Mouse (Mus musculus) midbrain, embryonic 14.5 days (tissue): ENCODE results near the gene Cramp1l. TPM values are rescaled to one million over a fixed set of nuclear protein-coding genes. Genes with fewer than 3 reads are reported as not detected.

Experiments used
- ATAC-seq: fragments of 200-750 bp; cut with Nextera tagmentation; 2 replicates; pipeline ENCODE4 v1.8.0; 2017; ENCODE audit warnings: moderate number of reproducible peaks, moderate library complexity; ENCODE audit not compliant: low FRiP score, low TSS enrichment
- DNase-seq: peaks from one replicate; pipeline ENCODE4 v3.0.0-alpha.2; 2015
- H3K27ac ChIP-seq: fragments of 300-500 bp; sonication (generic); replicated peaks from 2 replicates; pipeline ENCODE4 v1.5.1; 2014; ENCODE audit warnings: mild to moderate bottlenecking, low read depth, low read length, moderate library complexity
- H3K27me3 ChIP-seq: fragments of 300-500 bp; sonication (generic); 2 replicates; pipeline ENCODE4 v1.6.1; 2014; ENCODE audit warnings: low read length, control low read depth, mixed read lengths; ENCODE audit not compliant: control insufficient read depth, insufficient read depth
- H3K36me3 ChIP-seq: fragments of 300-500 bp; sonication (generic); 2 replicates; pipeline ENCODE4 v1.6.1; 2014; ENCODE audit warnings: low read length, control low read depth; ENCODE audit not compliant: control insufficient read depth, insufficient read depth
- H3K4me1 ChIP-seq: fragments of 300-500 bp; sonication (generic); 2 replicates; pipeline ENCODE4 v1.6.1; 2014; ENCODE audit warnings: mild to moderate bottlenecking, antibody characterized with exemption, low read length, control low read depth; ENCODE audit not compliant: control insufficient read depth, insufficient read depth
- H3K4me2 ChIP-seq: fragments of 300-500 bp; sonication (generic); 2 replicates; pipeline ENCODE4 v1.6.1; 2014; ENCODE audit warnings: mild to moderate bottlenecking, low read length, moderate library complexity
- H3K4me3 ChIP-seq: fragments of 300-500 bp; sonication (generic); replicated peaks from 2 replicates; pipeline ENCODE4 v1.5.1; 2014; ENCODE audit warnings: low read depth, low read length
- H3K9ac ChIP-seq: fragments of 300-500 bp; sonication (generic); replicated peaks from 2 replicates; pipeline ENCODE4 v1.6.1; 2014; ENCODE audit warnings: mild to moderate bottlenecking, low read length, moderate library complexity
- H3K9me3 ChIP-seq: fragments of 300-500 bp; sonication (generic); 2 replicates; pipeline ENCODE4 v1.6.1; 2016; ENCODE audit warnings: low read length, control low read depth, mixed read lengths; ENCODE audit not compliant: control insufficient read depth
- WGBS: fragments of 180-500 bp; shearing (Covaris S2); extraction: QIAGEN DNeasy Blood & Tissue Kit; methylation state at CpG from one replicate; pipeline ENCODE4 v1.1.7; 2014; 5-methylcytosine and 5-hydroxymethylcytosine counted together
- polyA plus RNA-seq: library from polyadenylated mRNA; unstranded; fragments of >200 nt; fragmentation: Nextera tagmentation; extraction: Ambion mirVana; gene quantifications from 2 replicates; pipeline ENCODE4 v1.2.1, GENCODE M21; 2014

The Cramp1l gene
- 6.7 and 9.2 TPM in 2 replicates for polyA plus RNA-seq

- Histone ChIP-seq H3K36me3 (peaks cover 17% of the 10 kb centered on the region), H3K4me2 (peak within 1 kb of the TSS; percentile 99), H3K9me3 (no peaks in the 10 kb centered on the region), H3K9ac (peak within 1 kb of the TSS; percentile 90), H3K4me3 (peak within 1 kb of the TSS; percentile 97), H3K27me3 (no peaks in the 10 kb centered on the region), H3K4me1 (peaks cover 13% of the 10 kb centered on the region), H3K27ac (peak within 1 kb of the TSS; percentile 81)
- under 1% methylated on average over 62 of the region's 62 CpGs for WGBS
- peak; percentile 100 for DNase-seq
- ATAC-seq: peak; percentile 99
Measured at GRCm38 (mm10) chr17:25015655-25016291, at the start of gene Cramp1l, which contains the start of gene Ift140. Gene Cramp1l (minus strand): TSS chr17:25015788. Gene Ift140 (plus strand): TSS chr17:25016085.

GRCm38 (mm10) chr17:25065189-25065588 is 49.6 kb upstream of the Cramp1l start:
- H3K36me3 ChIP-seq: peaks cover 21% of the 10 kb centered on the region
- H3K27ac ChIP-seq: no peak overlapping the region
- WGBS: 89% methylated on average over 3 of the region's 3 CpGs
- H3K4me1 ChIP-seq: no peaks in the 10 kb centered on the region
- no peak overlapping the region for H3K4me3 ChIP-seq
- DNase-seq: no peak
- H3K4me2 ChIP-seq: no peak overlapping the region
- H3K9ac ChIP-seq: no peak overlapping the region
- no peaks in the 10 kb centered on the region for H3K27me3 ChIP-seq
- no peaks in the 10 kb centered on the region for H3K9me3 ChIP-seq
- no peak for ATAC-seq

- WGBS: 86% methylated on average over 9 of the region's 9 CpGs
- Histone ChIP-seq H3K4me2 (no peak overlapping the region), H3K27ac (no peak overlapping the region), H3K9me3 (no peaks in the 10 kb centered on the region), H3K9ac (no peak overlapping the region), H3K27me3 (no peaks in the 10 kb centered on the region), H3K4me3 (no peak overlapping the region), H3K4me1 (no peaks in the 10 kb centered on the region), H3K36me3 (peaks cover 20% of the 10 kb centered on the region)
- peak; percentile 13 for DNase-seq
- no peak for ATAC-seq
Measured at GRCm38 (mm10) chr17:25064351-25064750, 48.8 kb upstream of the Cramp1l start.

- no peaks in the 10 kb centered on the region for H3K9me3 ChIP-seq
- H3K27ac ChIP-seq: no peak overlapping the region
- no peaks in the 10 kb centered on the region for H3K4me1 ChIP-seq
- no peak overlapping the region for H3K4me3 ChIP-seq
- ATAC-seq (no peak), DNase-seq (no peak)
- peaks cover 25% of the 10 kb centered on the region for H3K36me3 ChIP-seq
- H3K9ac ChIP-seq: no peak overlapping the region
- H3K4me2 ChIP-seq: no peak overlapping the region
- no peaks in the 10 kb centered on the region for H3K27me3 ChIP-seq
- 91% methylated on average over 12 of the region's 12 CpGs for WGBS
Measured at GRCm38 (mm10) chr17:25063872-25064271, 48.3 kb upstream of the Cramp1l start.

GRCm38 (mm10) chr17:25063261-25063660 is 47.7 kb upstream of the Cramp1l start:
- ATAC-seq (no peak), DNase-seq (no peak)
- 81% methylated on average over 4 of the region's 4 CpGs for WGBS

GRCm38 (mm10) chr17:25057041-25057440 is 41.5 kb upstream of the Cramp1l start:
- DNase-seq: no peak
- Histone ChIP-seq H3K4me1 (no peaks in the 10 kb centered on the region), H3K27ac (no peak overlapping the region), H3K4me2 (no peak overlapping the region), H3K9me3 (no peaks in the 10 kb centered on the region), H3K27me3 (no peaks in the 10 kb centered on the region), H3K36me3 (peaks cover 61% of the 10 kb centered on the region), H3K4me3 (no peak overlapping the region), H3K9ac (no peak overlapping the region)
- 91% methylated on average over 6 of the region's 6 CpGs for WGBS
- ATAC-seq: no peak

More at GRCm38 (mm10) chr17:25063261-25063660, 47.7 kb upstream of the Cramp1l start:
- H3K4me1 ChIP-seq: no peaks in the 10 kb centered on the region
- H3K9me3 ChIP-seq: no peaks in the 10 kb centered on the region
- H3K27me3 ChIP-seq: no peaks in the 10 kb centered on the region
- no peak overlapping the region for H3K4me3 ChIP-seq
- H3K36me3 ChIP-seq: peaks cover 31% of the 10 kb centered on the region
- no peak overlapping the region for H3K9ac ChIP-seq
- no peak overlapping the region for H3K4me2 ChIP-seq
- H3K27ac ChIP-seq: no peak overlapping the region

- no peak overlapping the region for H3K9ac ChIP-seq
- H3K27ac ChIP-seq: no peak overlapping the region
- H3K27me3 ChIP-seq: no peaks in the 10 kb centered on the region
- H3K4me1 ChIP-seq: no peaks in the 10 kb centered on the region
- no peaks in the 10 kb centered on the region for H3K9me3 ChIP-seq
- no peak overlapping the region for H3K4me2 ChIP-seq
- no peak for DNase-seq
- ATAC-seq: no peak
- peaks cover 62% of the 10 kb centered on the region for H3K36me3 ChIP-seq
- 88% methylated on average over 9 of the region's 9 CpGs for WGBS
- H3K4me3 ChIP-seq: no peak overlapping the region
Measured at GRCm38 (mm10) chr17:25053274-25053673, 37.7 kb upstream of the Cramp1l start.

GRCm38 (mm10) chr17:25047143-25047542 is 31.6 kb upstream of the Cramp1l start:
- no peak overlapping the region for H3K4me3 ChIP-seq
- H3K4me2 ChIP-seq: no peak overlapping the region
- DNase-seq (no peak), ATAC-seq (no peak)
- no peaks in the 10 kb centered on the region for H3K4me1 ChIP-seq
- 95% methylated on average over 5 of the region's 6 CpGs for WGBS
- H3K9me3 ChIP-seq: no peaks in the 10 kb centered on the region
- H3K36me3 ChIP-seq: peaks cover 42% of the 10 kb centered on the region
- no peak overlapping the region for H3K27ac ChIP-seq
- no peak overlapping the region for H3K9ac ChIP-seq
- no peaks in the 10 kb centered on the region for H3K27me3 ChIP-seq

- H3K36me3 ChIP-seq: peaks cover 39% of the 10 kb centered on the region
- no peak overlapping the region for H3K4me2 ChIP-seq
- H3K4me3 ChIP-seq: no peak overlapping the region
- DNase-seq: no peak
- no peak overlapping the region for H3K27ac ChIP-seq
- no peak overlapping the region for H3K9ac ChIP-seq
- 88% methylated on average over 4 of the region's 4 CpGs for WGBS
- no peaks in the 10 kb centered on the region for H3K27me3 ChIP-seq
- H3K4me1 ChIP-seq: no peaks in the 10 kb centered on the region
- no peaks in the 10 kb centered on the region for H3K9me3 ChIP-seq
- no peak for ATAC-seq
Measured at GRCm38 (mm10) chr17:25045281-25045680, 29.7 kb upstream of the Cramp1l start.
